Mouse (Mus musculus) gastrocnemius, postnatal 10 days (tissue): Measurements from ENCODE around the gene Papola. TPM values are rescaled to one million over a fixed set of nuclear protein-coding genes. Genes with fewer than 3 reads are reported as not detected.
A peak's percentile ranks its signal among the peaks of the same experiment; 100 is the strongest.

Experiments
- DNase-seq: peaks from one replicate; pipeline ENCODE4 v3.0.0; 2021; ENCODE audit warnings: mixed read lengths
- long read RNA-seq, 2 experiments: library from polyadenylated mRNA; stranded (forward); transcript quantifications; one replicate each; pipeline ENCODE4 v2.0.0; 2021
- total RNA-seq, 2 experiments: library from RNA; stranded (reverse); gene quantifications; 2 replicates each; pipeline ENCODE4 v1.2.3; 2021

Papola gene
- total RNA-seq = 10 to 100 TPM; 87.5 to 97.4 TPM
- long read RNA-seq, experiment 1, full-length matches to known transcripts = 50 of 72 reads
- long read RNA-seq, experiment 1, partial matches to known transcripts = 2 of 72 reads
- long read RNA-seq, experiment 1, other reads (novel, unspliced or antisense) = 20 of 72 reads
- long read RNA-seq, experiment 2, full-length matches to known transcripts = 45 of 59 reads
- long read RNA-seq, experiment 2, partial matches to known transcripts = 2 of 59 reads
- long read RNA-seq, experiment 2, other reads (novel, unspliced or antisense) = 12 of 59 reads

DNA sequence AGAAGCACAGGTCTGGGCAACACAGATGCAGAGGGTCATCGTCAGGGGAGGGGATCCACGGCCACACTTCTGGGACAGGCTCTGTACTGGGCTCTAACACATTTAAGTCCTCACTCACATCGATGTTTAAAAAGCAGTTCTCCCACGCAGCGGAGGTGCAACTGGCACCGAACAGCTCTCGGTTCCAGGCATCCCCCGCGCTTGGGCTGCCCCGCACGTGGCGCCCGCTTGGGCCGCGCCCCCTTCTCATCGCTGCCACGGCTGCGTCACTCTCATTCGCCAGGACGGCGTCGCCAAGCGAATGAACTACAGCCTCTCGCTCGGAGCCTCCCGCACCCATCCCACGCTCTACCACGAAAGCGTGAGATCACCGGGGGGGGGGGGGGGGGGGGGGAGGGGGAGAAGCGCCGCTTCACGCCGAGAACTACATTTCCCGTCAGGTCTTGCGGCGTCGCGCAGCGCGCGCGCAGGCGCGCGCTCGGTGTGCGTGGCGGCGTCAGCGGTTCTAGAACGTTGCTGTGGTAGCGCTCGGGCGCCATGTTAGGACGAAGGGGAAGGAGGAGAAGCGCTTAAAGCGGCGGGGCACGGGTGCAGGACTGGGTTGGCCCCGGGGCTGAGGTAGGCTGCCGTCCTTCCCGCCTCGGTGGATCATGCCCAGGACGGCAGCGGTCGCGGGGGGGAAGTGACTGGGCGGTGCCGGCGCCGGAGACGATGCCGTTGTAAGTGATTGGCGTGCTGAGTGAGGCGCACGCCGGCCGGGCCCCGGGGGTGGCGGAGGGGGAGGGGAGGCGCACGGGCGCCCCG, at the start of gene Papola:
Gene Papola, plus strand, starts transcription at position 499 of the 804 bp plus-strand sequence.
- DNase-seq = peak; percentile 84

DNA sequence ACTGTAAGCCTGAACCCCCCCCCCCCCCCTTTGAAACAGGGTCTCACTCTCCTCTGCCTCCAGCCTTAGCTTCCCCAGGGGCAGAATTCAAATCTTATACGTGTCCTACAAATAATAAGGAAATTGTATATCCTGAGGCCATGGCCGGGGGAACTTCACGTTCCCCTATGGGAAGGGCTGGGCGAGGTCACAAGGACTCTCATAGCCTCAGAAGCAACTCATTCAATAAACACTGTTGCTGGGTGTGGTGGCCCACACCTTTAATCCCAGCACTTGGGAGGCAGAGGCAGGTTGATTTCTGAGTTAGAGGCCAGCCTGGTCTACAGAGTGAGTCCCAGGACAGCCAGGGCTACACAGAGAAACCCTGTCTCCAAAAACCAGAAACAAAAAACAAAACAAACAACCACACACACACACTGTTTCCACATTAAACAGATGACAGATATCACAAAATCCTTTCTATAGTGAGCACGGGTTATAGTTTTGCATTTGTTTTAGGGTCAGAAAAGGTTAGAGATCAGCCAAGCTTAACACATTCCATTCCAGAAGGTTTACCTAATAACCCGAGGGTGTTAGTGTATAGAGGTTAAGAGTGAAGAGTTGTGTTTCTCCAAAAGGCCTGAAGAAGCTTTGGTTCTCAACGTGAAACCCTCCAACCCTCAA, 49.1 kb upstream of the Papola start:
- DNase-seq = no peak

DNA sequence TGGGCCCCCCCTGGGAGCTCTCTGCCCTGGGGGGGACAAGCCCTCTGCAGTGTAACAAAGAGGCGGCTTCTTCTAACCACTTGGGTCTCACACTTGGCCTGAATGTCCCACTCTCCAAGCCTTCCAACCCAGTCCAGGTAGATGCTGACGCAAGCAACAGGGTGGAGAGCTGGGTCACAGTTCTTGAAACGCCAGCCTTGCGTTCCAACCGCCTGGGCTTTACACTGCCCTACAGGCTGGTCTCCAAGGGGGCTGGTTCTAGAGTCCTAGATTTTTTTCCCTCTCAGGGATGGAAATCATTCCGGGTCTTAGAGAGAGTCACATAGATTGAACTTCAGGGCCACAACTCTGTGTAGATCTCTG, 48.6 kb upstream of the Papola start:
- no peak for DNase-seq

DNA sequence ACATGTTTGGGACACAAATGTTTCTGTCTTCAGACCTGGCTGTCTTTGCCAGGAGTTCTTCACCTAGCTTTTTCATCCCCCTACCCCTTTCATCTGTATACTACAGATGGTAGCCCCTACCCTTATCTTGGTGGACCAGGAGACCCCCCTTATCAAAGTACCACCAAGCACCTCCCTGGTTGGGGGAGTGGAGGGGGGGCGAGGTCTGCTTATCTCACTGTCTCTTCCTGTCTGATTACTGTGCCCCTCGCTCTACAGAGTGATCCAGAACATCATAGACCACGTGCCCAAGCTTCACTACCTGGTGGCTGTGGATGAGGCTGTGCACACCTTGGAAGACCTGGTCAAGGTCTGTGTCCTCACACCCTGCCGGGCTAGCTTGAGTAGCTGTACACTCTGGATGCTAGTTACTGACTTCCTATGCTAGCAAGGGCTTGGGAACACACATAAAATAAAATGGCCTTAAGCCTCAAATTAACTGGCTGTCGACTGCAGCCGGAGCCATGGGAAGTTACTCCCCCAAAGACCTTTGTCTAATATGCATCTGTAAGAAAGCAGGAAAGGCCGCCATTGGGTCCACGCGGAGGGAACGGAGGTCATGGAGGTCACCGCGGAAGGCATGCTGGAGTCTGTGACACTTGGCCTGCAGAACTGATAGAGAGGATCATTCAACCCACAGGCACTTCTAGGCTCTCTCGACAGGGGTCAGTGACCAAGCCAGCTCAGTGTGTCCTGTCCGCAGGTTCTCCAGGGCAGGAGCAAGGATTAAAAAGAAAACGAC, 46.0 kb upstream of the Papola start:
- no peak for DNase-seq

DNA sequence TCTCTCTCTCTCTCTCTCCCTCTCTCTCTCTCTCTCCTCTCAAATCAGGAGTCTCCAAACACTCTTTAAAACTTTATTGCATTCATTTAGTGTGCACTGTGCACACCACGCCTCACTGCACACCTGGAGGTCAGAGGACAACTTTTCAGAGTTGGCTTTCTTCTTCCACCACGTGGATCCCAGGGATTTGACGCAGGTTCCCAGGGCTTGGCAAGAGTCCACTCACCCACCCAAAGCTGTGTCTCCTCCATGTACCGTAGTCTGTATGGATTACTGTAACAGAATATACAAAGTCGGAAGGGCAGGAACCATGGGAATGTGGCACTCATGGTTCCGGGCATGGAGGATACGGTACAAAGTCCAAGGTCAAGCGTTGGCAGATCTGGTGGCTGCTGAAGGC, 44.8 kb upstream of the Papola start:
- DNase-seq = no peak

DNA sequence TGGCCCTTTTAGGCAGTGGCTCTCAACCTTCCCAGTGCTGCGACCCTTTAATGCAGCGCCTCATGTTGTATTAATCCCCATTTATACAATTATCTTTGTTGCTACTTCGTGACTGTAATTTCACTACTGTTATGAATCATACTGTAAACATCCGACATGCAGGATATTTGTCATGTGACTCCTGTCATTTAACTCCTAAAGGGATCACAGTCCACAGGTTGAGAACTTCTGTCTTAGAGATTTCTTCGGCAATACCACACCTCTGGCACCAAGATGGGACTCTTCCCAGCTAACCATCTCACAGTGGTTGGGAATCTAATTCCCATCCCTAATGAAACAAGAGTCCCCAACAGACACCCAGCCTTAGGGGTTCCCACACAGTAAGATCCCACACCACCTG, 36.4 kb upstream of the Papola start:
- DNase-seq = no peak

DNA sequence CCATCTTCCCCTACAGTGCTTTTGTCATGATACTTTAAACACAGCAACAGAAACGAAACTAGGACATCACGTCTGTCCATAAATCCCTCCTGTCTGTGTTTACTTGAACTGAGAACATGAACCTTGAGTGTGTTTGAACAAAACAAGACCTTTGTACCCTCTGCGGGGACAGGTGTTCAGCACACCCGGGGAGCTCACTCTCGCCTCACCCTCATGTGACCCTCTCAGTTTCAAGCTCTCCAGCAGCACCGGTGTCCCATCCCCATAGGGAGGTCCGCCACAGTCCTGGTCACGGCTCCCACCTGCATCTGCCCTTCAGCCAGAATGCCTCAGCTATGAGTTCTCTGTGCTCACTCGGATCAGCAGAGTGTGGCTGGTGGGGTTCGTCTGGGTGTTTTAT, 30.7 kb upstream of the Papola start:
- no peak for DNase-seq

DNA sequence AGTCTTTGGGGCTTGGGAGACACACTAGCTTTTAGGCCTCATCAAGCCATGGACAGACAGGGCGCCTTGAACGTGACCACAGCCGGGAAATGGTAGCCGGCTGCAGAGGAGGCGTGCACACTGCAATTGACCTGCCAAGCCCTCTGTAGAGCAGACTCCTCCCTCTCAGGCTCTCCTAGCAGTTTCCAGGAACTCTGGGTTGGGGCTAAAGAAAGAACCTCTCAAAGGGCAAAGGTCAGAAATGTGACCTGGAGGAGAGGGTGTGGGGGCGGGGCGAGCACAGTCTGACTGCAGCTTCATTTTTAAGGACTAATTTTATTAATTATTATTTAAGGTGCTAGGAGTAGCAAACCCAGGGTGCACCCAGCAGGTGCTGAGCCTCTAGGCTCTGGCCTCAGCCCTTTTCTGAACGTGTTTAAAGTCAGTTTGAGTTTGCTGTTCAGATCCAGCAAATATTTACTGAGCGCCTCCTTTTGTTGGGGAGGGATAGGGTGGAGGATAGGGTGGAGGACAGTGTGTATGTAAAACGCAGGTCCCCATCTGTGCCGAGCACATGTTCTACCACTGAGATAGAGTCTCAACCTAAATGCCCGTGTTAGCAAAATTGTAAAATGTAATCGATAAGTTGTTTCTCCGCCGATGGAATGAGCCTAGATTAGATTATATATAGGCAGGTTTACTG, 26.5 kb upstream of the Papola start:
- DNase-seq = no peak

DNA sequence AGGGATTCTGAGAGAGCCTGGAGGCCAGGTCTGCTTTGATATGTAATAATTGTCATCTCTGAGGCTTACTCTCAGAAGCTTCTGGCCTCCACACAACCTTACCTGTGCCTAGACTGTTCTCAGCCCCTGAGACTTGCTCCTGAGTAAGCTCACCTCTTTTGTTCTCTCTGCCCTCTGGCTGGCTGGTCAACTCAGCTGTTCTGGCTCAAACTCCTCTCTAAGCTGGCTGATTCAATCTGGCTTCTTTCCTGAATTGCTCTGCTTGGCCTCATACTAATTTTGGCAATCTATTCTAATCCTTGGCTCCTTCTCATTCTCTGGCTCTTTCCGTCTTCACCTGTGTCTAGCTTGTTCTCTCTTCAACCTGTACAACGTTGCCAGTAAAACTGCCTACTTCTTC, 25.6 kb upstream of the Papola start:
- no peak for DNase-seq

DNA sequence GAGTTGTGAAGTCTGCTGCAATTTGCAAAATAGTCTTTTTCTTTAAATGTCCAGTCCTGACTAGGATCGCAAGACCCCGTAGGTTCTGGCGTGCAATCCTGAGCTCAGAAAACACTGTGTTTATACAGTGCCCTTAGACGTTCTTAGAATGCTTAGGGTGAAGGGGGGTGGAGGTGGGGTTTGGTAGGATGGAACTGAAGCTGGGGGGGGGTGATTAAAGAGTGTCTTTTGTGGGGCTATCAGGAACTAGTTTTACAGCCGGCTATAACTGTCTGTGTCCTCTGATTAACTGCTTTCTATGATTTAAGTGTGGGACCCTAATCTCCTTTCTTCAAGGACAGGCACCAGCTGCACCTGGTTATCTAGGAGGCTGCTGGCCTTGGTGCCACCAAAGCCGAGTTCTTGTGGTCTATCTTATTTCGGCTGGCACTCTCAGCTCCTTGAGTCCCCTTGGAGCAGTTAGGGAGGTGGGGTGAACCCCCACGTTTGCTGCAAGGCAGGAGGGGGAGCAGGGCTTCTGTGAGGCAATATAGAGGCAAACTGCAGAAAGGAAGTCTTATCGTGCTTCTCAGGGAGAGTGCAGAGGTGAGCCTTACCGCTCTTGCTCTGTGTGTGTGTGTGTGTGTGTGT, 24.5 kb upstream of the Papola start:
- DNase-seq = no peak

DNA sequence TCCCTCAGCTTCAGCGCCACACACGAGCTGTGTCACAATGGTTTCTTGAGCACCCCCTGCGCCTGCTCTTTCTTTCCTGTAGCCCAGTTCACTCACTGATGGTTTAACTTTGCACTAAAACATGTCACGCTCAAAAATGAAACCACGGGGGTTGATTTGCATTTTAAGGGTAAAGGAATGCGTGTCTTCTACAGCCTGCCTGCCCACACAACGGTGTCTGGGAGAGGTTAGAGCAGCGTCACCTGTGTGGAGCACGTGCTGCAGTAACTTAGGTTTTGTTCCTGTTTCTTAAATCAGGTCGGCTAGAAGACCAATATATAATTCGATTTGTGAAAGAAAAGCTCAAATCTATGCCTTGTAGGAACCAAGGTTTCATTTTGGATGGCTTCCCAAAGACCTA, 23.3 kb upstream of the Papola start:
- DNase-seq = no peak

DNA sequence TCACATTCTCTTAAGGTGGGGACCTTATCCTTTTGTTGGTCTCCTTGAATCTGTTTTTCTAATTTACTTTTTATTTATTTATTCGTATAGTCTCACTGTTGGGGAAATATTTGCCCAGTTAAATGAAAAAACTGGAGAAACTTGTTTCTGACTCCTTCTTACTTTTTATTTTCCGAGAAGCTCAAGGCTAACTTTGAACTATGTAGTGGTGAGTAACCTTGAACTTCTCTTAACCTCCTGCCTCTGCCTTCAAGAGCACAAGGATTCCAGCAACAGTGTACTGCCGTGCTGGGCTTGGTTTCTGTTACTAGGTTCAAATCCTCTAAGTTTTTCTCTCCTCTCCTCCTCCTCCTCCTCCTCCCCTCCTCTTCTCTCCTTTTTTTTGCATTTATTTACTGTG, 22.9 kb upstream of the Papola start:
- no peak for DNase-seq

DNA sequence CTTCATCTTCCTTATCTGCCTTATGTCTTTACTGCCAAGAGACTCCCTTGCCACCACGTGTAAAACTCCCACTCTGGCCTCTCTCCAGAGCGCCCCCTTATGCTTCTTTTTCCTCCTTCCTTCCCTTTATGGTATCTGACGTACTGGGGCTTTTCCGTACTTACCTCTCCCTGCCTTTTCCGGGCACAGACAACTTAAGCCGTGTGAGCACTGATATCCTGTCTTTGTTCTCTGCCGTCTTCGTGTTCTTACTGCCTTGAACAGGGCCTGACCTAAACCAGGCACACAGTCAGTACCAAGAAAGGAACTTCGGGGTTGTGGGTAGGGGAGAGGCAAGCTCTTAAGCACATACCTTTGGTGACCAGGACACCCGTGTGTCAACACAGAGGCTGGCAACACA, 14.8 kb upstream of the Papola start:
- no peak for DNase-seq

DNA sequence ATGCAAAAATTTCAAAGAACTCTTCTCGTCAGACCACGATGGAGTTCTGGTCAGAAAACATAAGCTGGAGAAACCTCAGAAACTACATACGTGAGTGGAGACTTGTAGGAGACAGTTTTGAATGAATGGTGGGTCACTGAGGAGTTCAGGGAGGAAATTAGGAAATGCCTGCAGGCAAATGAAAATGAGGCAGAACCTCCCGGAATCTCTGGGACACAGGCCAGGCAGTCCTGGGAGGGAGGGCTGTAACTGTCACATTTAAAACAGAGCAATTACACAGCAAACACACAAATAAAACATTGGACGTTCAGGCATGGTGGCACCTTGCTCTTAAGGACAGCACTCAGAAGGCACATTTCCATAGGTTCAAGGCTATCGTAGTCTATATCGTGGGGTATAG, 9.6 kb upstream of the Papola start:
- DNase-seq = no peak

DNA sequence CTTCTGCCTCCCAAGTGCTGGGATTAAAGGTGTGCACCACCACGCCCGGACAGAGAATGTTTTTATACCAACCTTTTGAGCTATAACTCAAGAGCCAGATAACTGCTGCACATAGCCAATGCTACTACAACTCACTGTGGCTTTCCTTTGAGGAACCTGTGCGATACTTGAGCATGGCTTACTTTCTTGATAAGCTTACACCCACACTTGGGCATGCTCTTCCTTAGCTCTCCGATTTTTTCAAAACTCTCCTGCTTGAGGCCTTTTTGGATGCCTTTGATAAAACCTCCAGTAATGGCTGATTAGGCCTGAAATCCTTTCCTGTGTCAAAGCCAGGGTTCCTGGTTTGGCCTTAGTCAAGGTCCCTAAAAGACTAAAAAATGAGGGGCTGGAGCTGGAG, 6.8 kb upstream of the Papola start:
- DNase-seq = no peak

DNA sequence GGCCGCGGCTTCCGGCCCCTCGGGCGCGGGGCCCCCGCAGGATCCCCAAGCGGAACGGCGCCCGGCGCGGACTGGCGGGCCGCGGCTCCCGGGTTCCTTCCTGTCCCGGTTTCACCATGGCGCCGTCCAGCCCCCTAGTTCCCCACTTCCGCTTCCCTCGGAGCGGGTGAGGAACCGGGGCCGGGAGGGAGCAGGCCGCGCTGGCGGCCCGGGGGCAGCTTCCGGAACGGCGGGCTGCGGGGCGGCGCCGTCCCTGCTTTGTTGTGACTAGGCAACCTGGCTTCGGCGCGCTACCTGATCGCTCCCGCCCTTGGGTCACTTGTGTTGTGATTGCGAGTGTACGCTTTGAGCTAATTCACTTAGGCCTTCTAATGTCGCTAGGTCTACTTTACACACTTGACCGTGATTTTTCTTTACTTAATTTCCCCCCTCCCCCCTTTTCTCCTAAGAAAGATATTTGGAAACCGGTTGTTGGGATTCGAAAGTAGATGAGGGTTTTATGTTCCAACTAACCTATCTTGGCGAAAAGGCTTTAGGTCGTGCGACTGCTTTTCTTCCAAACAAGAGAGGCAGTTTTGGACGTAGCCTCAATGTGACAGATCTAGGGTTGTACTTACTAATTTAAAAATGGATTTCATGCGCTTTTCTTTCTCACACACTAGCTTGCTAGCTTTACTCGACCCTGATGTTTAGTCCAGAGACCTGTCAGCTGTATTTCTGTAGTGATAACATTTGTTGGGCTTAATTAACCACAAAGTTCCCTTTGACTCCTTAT, 693 bp downstream of the Papola start:
- DNase-seq = peak; percentile 73

DNA sequence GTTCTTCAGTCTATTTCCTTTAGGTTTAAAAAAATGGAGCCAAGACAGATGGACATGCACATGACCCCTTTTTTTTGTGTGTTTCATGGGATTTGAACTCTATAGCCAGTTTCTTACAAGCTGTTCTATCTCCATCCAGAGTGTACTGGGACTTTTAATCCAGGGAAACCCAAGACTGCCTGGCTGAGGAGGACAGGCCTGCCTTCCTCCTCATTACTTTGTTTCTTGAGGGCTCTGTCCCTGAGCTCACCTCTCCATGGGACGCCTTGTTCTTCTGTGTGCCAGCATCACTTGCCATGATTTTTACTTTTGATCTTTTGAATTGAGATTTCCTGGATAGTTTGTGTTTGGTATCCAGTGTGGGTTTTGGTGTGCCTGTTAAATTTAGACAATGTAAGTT, 1.6 kb downstream of the Papola start:
- no peak for DNase-seq

DNA sequence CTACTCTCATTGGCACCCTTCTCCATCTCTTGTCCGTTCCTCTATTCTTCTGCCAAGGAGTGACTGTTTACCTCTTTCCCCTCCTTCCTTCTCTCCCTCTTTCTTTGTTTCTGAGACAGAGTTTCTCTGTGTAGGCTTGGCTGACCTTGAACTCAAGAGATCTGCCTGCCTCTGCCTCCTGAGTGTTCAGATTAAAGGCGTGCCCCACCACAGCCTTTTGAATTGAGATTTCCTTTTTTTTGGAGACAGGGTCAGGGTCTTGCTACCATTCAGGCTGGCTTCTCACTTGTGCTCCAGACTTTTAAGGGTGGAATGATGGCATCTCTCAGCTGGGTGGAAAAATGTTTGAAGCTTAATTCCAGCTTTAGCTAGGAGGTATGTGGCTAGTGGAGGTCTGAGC, 3.1 kb downstream of the Papola start:
- no peak for DNase-seq

DNA sequence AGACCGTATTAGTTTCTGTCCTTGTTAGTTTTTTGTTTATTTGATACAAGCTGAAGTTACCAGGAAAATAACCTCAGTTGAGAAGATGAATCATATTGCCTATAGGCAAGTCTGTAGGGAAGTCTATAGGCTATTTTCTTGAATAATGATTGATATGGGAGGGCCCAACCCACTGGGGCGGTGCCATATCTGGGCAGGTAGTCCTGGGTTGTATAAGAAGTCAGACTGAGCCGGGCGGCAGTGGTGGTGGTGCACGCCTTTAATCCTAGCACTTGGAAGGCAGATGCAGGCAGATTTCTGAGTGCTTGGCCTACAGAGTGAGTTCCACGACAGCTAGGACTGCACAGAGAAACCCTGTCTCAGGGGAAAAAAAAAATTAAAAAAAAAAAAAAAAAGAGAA, 5.4 kb downstream of the Papola start:
- no peak for DNase-seq

DNA sequence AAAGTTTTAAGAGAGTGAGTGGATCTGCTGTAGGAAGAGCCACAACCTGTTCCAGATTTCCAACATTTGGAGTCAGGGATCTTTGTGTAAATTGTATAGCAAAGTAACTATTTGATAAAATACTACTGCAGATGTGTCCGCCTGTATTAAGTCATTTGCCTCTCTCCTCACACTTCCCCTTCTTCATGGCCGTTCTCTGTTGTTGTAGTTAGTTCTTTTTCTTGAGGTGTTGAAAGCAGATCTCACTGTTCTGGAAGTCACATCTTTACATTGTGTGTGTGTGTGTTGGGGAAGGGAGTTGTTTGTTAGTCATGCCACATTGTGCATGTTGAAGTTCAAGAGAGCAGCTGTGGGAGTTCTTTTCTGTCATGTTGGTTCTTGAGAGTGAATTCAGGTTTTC, 10.4 kb downstream of the Papola start:
- DNase-seq = no peak

DNA sequence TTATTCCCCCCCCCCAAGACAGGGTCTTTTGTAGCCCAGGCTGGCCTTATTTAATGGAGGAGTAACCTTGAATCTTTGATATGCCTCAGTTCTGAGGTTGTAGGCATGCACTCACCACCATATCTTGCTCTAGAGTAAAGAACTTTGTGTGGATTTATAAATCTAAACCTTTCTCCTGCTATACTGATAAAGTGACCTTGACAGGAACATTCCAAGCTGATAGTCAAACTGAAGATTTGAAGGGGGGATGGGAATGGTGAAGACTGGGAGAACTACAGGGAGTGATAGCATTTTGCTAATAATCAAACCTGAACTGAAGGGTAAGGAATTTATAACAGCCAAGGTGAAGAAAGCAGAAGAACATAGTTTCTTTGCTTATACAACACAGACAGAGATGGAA, 13.5 kb downstream of the Papola start:
- no peak for DNase-seq
